Mouse (Mus musculus): ENCODE results near the gene Tbc1d2.

DNA sequence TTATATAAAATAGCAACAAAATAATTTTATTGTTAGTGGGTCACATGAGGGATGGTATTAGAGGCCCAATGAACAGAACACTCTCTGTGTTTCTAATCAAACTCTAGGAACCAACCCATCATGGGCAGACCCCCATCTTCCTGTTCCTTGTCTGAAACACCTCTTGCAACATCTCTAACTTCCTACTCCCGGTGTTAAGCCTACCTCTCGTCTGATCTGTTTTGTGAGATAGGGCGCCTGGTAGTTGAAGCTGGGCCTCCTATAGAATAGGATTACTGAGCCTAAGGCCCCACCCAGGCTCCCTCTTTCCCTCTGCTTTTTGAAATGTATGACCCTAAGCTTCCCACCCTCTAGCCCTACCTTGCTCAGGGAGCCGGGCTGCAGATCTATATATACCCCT lies 59.2 kb downstream of the Tbc1d2 start:
- TF ChIP-seq EP300 (IDR thresholded peaks at IDR 0.05) (no peak), CTCF (IDR thresholded peaks at IDR 0.05) (no peak)

Data from lung, postnatal 0 days (tissue).